Mouse (Mus musculus): ENCODE results near the gene Olfr152. TPM values are rescaled to one million over a fixed set of nuclear protein-coding genes. Genes with fewer than 3 reads are reported as not detected.

Olfr152 gene
- total RNA-seq (2012; rRNA removed) (not detected in 2 replicates), polyA plus RNA-seq (2012; ENCODE audit: insufficient read depth in 1 of 2, insufficient read length in 2 of 2, low read depth in 1 of 2, low replicate concordance in 2 of 2, missing spikeins in 1 of 2) (not detected)

- H3K9me3 ChIP-seq (replicated peaks; ENCODE audit: insufficient read depth, low read length): no peaks in the 10 kb centered on the region
- H3K27me3 ChIP-seq (ENCODE audit: control insufficient read depth in 1 of 2, insufficient read depth in 2 of 2, low read length in 2 of 2): no peaks in the 10 kb centered on the region
- no peak within 1 kb of the TSS for H3K4me3 ChIP-seq (ENCODE audit: control insufficient read depth in 1 of 2, insufficient read depth in 1 of 2, low read depth in 2 of 2, low read length in 2 of 2)
- H3K4me1 ChIP-seq (ENCODE audit: control insufficient read depth in 1 of 2, insufficient read depth in 2 of 2, low read length in 2 of 2): no peaks in the 10 kb centered on the region
- no peak for DNase-seq (ENCODE audit: low read depth, low spot score)
- no peaks in the 10 kb centered on the region for H3K79me2 ChIP-seq (ENCODE audit: control insufficient read depth, insufficient read depth, low read length, poor library complexity)
- no peak within 1 kb of the TSS for H3K27ac ChIP-seq (ENCODE audit: control insufficient read depth, low read depth, low read length)
- H3K36me3 ChIP-seq (ENCODE audit: control insufficient read depth in 1 of 2, insufficient read depth in 2 of 2, low read length in 2 of 2): no peaks in the 10 kb centered on the region
- no peak for TF ChIP-seq ZKSCAN1 (IDR thresholded peaks at IDR 0.05; ENCODE audit: low read depth, low read length)
- TF ChIP-seq RCOR1 (IDR thresholded peaks at IDR 0.05; ENCODE audit: low read depth, low read length): no peak
- no peak for TF ChIP-seq USF1 (IDR thresholded peaks at IDR 0.05; ENCODE audit: low read depth, low read length)
- TF ChIP-seq EP300 (IDR thresholded peaks at IDR 0.05; ENCODE audit: low read depth in 1 of 2, low read length in 2 of 2): no peak
- H3K9ac ChIP-seq (ENCODE audit: control insufficient read depth, low read depth, low read length, poor library complexity, severe bottlenecking): no peak within 1 kb of the TSS
Observed at GRCm38 (mm10) chr2:87779183-87779582, at the start of gene Olfr152. Gene Olfr152 (plus strand): TSS chr2:87779483.

GRCm38 (mm10) chr2:87739878-87740277 is 39.4 kb upstream of the Olfr152 start, which contains the start of gene Olfr1138:
Gene Olfr1138 (minus strand): TSS chr2:87739978.
- Histone ChIP-seq H3K4me1 (ENCODE audit: control insufficient read depth in 1 of 2, insufficient read depth in 2 of 2, low read length in 2 of 2) (no peaks in the 10 kb centered on the region), H3K9me3 (replicated peaks; ENCODE audit: insufficient read depth, low read length) (no peaks in the 10 kb centered on the region), H3K36me3 (ENCODE audit: control insufficient read depth in 1 of 2, insufficient read depth in 2 of 2, low read length in 2 of 2) (no peaks in the 10 kb centered on the region), H3K9ac (ENCODE audit: control insufficient read depth, low read depth, low read length, poor library complexity, severe bottlenecking) (no peak within 1 kb of the TSS), H3K4me3 (ENCODE audit: control insufficient read depth in 1 of 2, insufficient read depth in 1 of 2, low read depth in 2 of 2, low read length in 2 of 2) (no peak within 1 kb of the TSS), H3K27me3 (ENCODE audit: control insufficient read depth in 1 of 2, insufficient read depth in 2 of 2, low read length in 2 of 2) (no peaks in the 10 kb centered on the region), H3K27ac (ENCODE audit: control insufficient read depth, low read depth, low read length) (no peak within 1 kb of the TSS), H3K79me2 (ENCODE audit: control insufficient read depth, insufficient read depth, low read length, poor library complexity) (no peaks in the 10 kb centered on the region)
- no peak for DNase-seq (ENCODE audit: low read depth, low spot score)
- TF ChIP-seq POLR2A (IDR thresholded peaks at IDR 0.05; ENCODE audit: control insufficient read depth in 1 of 2, insufficient read depth in 1 of 2, low read depth in 1 of 2, low read length in 2 of 2, poor library complexity in 1 of 2) (no peak), RCOR1 (IDR thresholded peaks at IDR 0.05; ENCODE audit: low read depth, low read length) (no peak), HCFC1 (IDR thresholded peaks at IDR 0.05; ENCODE audit: low read depth, low read length) (no peak), MEF2A (IDR thresholded peaks at IDR 0.05; ENCODE audit: extremely low read depth, insufficient replicate concordance, low read depth, low read length, poor library complexity, severe bottlenecking) (no peak), CTCF (IDR thresholded peaks at IDR 0.05 in 2 of 3, conservative IDR thresholded peaks at IDR 0.05 in 1 of 3; ENCODE audit: control insufficient read depth in 1 of 3, insufficient read depth in 1 of 3, low read depth in 2 of 3, low read length in 3 of 3, poor library complexity in 1 of 3, severe bottlenecking in 1 of 3) (no peak), BHLHE40 (IDR thresholded peaks at IDR 0.05; ENCODE audit: borderline replicate concordance, low read depth, low read length) (no peak), ZMIZ1 (IDR thresholded peaks at IDR 0.05; ENCODE audit: low read depth, low read length) (no peak), TBP (IDR thresholded peaks at IDR 0.05; ENCODE audit: low read depth, low read length) (no peak), USF2 (IDR thresholded peaks at IDR 0.05; ENCODE audit: borderline replicate concordance in 1 of 2, insufficient read depth in 1 of 2, low read depth in 1 of 2, low read length in 2 of 2) (no peak), MAFK (IDR thresholded peaks at IDR 0.05; ENCODE audit: borderline replicate concordance, low read depth, low read length) (no peak), CHD1 (IDR thresholded peaks at IDR 0.05; ENCODE audit: low read depth, low read length) (no peak)

Measured in MEL (cell line).